Mouse (Mus musculus) urinary bladder, postnatal 10 days (tissue): Measurements from ENCODE around the gene Pkd2l1.

Experiments used
- DNase-seq: peaks from one replicate; pipeline ENCODE4 v3.0.0; 2022; ENCODE audit warnings: low spot score

The Pkd2l1 gene

DNA sequence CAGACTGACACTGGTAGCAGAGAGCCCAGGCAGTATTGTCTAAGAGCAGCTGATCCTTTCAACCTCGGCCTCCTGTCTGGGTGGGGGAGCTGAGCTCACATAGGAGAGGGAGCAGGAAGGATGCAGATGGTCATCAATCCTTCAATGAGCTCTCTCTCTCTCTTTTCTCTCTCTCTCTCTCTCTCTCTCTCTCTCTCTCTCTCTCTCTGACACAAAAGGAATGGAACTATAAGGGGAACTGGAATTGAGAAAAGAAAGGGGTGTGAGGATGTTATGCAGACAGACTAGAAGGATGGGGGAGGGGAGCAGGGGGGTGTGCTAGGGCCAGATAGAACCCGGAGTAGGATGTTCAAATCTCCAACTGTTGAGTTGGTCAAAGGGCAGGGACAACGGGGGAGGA, at the start of gene Pkd2l1:
Gene Pkd2l1 (minus strand): TSS at position 101 of the 400 bp plus-strand sequence.
- no peak for DNase-seq

DNA sequence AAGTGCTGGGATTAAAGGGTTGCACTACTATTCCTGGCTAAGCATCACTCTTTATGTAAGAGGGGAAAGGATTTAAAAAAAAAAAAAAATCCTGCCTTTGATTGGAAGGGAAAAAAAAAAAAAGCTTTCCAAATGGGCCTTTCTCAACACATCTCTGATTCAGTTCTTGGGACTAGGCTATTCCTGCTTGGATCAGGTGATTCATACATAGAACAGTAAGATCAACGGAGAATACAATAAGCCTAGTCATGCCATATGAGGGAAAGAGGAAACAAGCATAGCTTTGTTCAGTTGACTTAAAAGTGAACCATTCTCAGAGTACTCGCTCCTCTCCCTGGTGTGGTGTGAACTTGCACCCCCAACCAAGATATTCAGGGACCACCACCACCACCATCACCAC, 46.7 kb upstream of the Pkd2l1 start:
- DNase-seq = no peak

DNA sequence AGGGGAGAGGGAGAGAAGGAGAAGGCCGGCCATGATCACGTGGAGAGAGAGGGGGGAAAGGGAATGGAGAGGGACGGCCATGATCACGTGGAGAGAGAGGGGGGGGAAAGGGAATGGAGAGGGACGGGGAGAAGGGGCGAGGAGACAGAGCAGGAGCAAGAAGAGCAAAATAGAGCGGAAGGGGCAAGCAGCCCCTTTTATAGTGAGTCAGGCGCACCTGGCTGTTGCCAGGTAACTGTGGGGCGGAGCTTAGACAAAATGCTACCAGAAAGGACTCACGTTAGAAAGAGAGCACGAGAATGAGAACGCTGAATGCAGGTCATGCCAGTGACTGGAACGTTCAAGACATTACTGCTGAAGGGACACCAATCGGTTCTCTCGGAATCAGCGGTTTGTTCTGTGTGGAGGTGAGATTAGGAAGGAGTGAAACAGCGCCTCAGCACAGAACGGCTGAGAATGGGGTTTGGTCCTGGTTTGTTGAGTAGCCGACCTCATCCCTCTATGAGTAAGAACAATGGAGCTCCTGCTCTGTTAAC, 45.3 kb upstream of the Pkd2l1 start:
- DNase-seq = no peak

DNA sequence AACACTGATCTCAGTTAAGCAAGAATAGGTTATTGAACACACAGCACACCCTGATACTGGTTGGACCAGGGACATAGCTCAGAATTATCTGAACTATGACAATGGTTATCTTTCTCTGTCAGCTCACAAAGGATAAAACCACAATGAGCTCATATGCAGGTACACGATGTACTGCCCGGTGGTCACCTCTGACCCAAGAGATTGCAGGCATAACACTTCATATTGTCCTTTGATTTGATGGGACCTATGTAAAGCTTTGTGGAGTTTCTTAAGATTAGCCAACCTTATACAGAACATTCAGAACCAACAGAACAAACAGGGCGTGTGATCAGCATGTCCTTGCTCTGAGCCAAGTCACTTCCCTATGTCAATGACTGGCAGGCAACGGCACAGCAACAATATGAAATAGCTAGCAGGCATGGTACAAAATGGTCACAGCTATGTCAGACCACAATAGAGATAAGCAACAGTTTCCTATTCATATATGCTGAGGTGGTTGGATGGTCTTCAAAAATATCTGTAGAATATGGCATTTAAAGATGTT, 39.4 kb upstream of the Pkd2l1 start:
- DNase-seq = no peak

DNA sequence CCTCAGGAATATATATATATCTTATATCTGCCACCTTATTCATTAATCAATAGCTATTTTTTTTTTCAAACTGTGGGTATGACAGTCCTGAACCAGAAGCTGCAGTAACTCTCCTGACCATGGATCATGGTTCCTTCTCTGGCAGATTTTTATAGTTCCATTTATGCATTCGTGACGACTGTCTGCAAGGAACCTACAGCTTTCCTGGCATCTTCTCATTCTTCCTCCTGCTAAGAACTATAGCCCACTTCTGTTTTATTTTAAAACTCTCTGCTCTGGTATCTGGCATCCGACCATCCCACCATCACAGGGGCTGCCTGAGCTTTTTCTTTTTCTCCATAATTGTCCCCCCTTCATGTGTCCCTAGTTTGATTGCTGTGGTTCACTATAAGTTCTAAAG, 38.0 kb upstream of the Pkd2l1 start:
- DNase-seq = no peak

DNA sequence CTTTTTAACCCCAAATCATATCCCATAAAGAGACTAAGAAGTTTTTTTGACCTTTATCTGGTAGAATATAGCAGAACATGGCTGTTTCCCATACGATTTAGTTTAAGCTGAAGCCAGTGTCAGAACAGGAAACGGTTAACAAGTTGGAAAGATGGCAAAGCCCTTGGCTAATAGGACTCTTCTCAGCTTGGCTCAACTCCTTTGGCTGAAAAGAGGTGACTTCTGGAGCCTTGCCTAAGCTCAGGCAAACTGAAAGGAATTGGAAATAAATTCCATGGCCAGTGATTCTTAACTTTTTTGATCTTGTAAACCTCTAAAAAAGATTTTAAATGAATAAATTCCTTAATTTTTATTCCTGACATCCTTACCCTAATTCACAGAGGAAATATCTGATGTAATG, 37.5 kb upstream of the Pkd2l1 start:
- no peak for DNase-seq

DNA sequence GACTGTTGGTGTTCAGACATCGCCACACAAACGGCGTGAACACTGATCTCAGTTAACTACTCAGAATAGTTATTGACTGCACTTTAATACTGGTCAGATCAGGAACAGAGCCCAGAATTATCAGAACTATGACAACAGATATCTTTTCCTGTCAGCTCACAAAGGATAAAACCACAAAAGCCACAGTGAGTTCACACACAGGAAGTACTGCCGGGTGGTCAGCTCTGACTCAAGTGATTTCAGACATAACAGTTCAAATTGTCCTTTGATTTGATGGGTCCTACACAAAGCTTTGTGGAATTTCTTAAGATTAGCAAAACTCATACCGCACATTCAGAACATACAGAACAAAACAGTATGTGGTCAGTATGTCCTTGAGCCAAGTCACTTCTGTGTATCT, 33.5 kb upstream of the Pkd2l1 start:
- DNase-seq = no peak

DNA sequence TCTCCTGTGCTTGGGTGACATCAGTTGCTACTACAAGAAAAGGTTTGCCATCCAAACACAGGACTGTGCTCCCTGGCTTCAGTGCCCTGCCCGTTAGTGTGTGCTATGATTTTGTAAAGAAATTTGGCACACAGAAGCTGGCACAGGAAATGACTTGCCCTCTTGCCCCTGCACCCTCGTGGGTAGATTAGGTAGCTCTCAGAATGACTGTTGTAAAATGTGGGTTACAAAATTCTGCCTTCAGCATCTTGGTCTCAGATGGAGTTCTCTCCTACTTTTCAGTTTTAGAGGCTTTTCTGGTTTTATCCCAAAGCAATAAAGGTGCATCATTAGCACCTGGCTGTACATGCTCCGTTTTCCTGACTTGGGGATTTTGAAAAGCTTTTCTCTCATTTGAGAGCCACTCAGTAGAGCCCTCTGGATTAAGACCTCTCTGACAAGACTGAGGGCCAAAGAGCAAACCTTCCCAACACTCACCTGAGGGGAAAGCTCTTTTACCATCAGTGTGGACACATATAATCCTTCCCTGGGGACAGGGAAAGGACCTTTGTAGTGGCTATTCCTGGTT, 25.8 kb upstream of the Pkd2l1 start:
- DNase-seq = no peak

DNA sequence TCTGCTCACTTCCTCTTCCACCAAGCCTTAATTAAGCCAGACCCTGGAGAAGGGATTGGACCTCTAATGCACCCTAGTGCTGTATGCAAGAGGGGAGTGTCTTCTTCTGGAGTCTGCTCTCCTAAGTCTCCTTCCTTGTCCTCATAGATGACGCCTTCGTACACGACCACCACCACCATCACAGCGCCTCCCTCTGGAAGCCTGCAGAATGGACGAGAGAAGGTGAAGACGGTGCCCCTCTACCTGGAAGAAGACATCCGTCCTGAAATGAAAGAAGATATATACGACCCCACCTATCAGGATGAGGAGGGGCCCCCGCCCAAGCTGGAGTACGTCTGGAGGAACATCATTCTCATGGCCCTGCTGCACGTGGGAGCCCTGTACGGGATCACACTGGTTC, 23.0 kb upstream of the Pkd2l1 start:
- DNase-seq = no peak

DNA sequence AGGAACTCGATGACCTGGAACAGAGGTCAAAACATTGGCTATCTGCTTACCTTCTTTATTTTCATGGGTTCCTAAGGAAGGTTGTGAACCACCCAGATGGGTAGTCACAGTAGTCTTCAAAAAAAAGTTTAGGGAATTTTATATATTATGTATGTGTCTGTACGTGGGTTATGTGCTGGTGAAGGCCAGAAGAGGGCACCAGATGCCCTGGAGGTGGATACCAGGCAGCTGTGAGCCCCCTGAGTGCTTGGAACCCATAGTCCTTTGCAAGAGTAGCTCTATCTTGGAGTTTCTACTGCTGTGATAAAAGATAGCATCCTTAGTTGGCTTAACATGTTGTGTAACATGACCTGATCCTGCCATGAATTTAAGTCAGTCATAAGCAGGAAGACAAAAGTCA, 14.8 kb upstream of the Pkd2l1 start:
- no peak for DNase-seq

DNA sequence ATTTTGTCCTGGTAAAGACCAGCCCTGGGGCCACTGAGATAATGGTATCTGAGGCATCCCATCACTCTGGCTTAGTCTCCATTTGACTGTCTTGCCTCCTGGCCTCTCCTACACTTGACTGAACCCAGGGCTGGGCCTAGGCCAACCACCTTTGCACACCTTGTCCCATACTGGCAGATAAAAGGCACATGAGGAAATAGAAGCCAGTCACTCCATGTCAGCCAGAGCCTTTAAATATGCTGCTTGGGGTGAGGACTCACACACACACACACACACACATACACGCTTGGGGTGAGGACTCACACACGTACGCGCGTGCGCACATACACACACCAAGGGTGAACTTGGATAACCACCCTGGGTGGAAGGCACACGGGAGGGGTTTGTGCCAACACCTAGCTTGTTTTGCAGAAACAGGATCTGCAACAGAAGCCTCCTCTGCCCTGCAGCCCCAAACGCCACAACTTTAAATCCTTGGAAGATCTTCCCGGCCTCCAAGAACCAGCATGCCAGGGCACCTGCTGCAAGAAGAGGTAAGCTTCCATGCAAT, 10.8 kb upstream of the Pkd2l1 start, which contains the start of gene Scd3:
Gene Scd3 (plus strand): TSS at position 255 of the 550 bp plus-strand sequence.
- no peak for DNase-seq

DNA sequence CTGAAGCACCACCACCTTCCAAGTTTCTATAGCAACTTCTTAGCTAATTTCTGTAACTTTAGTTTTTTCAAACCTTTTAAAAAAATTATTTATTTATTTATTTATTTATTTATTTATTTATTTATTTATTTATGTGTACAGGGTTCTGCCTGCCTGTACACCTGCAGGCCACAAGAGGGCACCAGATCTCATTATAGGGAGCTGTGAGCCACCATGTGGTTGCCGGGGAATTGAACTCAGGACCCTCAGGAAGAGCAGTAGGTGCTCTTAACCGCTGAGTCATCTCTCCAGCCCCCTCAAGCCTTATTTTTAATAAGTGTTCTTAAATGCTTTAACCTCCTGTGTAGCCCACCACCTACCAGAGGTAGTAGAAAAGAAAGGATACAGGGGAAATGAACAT, 6.7 kb upstream of the Pkd2l1 start:
- DNase-seq = no peak

DNA sequence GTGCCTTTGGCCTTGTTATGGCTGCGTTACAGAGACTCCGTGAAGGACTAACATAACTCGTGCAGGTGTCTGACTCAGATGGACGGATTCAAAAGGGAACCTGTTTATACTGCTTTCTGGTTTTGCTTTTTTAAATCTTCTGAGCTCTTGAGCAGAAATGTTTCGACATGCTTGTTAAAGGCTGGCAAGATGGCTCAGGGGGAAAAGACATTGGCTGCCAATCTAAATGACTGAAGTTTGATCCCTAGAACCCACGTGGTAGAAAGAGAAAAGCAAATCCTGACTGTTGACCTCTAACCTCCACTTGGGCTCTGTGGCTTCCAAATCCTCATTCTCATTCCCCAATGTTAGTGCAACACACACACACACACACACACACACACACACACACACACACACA, 6.3 kb upstream of the Pkd2l1 start:
- DNase-seq = no peak

DNA sequence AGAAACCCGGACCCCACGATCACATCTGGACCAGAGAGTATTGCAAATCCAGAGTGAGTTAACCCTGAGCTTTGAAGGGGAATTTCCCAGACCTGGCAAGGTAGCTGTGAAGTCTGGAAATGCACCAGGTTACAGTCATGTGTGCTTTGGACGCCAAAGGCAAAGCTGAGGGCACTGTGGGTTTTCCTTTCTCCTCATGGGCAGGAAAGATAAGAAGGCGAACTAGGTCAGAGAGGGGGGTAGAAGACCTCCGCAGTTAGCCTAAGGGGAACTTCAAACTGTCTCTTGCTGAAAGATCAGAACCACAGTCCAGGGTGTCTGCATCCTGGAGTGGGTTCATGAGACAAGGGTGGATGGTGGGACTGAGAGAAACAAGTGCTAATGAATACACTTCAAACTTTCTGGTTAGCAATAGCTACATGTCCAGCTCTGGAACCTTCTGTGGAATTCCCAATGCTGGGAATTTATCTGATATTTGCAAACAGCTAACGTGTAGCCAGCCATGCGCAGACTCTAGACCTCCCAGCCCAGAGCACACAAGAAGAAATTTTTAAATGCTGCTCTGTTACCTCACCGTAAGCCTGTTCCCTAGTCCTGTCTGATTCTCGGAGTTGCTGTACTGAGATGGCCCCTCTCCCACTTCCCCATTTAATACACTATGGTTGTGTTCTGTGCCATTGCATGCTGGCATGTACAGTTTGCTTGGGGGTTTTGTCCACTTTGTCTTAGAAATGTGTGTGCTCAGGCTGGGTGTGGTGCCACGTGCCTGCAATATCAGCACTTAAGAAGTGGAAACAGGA, 5.0 kb upstream of the Pkd2l1 start:
- DNase-seq = no peak

DNA sequence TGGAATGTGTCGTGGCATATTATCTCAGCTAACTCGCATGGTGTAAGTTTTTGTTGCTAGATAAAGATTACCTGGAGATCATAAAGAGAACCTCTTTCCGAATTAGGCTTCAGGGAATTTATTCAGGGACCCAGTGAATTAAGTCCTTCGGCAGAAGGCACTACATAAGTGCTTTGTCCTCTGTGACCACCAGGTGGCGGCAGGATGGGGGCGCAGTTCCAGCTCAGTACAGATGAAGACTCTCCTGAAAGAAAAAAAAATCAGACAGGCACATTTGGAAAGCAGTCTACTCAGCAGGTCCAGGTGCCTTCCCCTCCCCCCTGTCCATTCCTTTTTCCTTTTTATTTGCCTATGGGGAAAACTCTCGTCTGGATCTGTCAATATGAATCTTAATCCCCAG, 2.9 kb upstream of the Pkd2l1 start:
- DNase-seq = no peak

DNA sequence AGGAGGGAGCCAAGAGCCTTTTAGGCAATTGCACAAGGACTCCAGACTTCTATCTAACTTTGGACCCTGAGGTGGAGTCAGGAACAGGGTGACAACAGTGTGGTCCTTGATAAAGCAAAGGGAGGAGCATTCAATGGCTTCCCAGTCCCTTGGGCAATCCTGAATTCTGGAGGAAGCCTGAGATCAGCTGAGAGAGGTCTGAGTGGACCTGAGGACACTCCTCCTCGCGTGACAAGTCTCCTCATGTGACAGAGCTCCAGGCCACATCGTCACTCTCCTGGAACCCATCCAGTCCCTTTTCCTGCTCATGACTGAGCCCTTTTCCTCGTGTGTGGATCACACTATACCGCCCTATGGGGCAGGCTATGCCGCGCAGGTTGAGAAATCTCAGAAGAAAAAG, 1.7 kb upstream of the Pkd2l1 start:
- no peak for DNase-seq

DNA sequence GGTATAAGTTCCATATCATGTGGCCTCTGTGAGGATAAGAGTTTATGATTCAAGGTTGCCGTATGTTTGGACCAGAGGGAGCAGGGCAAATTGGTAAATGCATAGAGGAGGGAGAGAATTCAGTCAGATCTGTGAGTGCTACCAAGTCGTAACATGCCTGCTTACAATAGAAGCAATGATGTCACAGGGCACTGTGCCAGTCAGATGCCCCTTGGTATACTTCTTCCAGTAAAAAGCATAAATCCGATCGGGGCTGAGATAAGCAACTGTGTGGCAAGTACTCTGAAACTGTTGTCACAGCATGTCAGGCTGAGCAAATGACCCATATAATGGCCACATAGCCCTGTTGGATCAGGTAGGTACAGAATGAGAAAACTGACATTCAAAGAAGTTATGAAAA, 3.2 kb downstream of the Pkd2l1 start:
- DNase-seq = no peak

DNA sequence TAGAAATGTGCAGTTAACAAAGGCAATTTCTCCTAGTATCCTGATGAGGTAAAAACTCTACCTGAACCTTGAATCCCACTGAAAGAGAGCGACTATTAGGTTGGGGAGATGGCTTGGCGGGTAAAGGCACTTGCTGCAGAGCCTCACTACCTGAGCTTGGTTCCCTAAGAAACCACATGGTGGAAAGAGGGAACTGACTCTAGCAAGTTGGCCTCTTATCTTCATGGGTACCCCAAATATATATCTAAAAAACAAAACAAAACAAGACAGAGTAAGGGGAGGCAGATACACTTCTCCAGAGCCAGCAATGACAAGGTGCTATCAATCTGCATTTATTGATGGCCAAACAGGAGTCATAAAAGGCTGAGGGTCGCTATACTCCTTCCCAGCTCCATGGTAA, 8.3 kb downstream of the Pkd2l1 start:
- DNase-seq = no peak

DNA sequence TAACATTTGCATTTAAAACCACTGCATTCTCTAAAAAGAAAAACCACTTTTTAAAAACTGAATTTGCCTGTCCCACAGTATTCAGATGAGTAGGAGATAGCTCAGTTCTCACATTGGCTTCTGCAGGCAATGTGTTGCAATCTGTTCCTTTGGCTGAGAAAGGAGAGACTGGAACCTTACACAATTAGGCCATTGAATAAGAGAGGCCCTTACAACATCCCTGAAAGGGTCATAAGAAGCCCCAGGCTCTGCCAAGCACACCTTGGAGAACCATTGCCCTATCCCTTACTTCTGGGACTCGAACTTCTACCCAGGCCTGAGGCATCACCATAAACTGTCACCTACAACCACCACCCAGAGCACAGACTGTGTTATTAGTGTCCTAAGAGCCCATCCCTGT, 11.7 kb downstream of the Pkd2l1 start:
- DNase-seq = no peak

DNA sequence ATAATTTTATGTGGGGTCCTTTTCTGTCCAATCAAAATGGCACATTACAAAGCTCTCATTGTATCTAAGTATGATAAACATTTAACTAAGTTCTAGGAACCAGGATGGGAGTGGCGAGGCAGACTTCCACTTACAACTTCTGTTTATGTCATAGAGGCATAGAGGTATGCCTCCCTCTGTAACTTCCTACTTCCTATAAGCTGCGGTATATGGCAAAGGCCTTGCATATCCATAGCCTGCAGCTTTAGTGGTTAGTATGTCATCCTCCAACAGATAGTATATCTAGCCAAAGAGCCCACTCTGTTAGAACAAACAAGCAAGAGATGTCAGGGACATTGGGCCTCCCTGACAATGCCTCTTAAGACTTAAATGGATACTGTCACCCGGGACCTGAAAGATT, 15.5 kb downstream of the Pkd2l1 start:
- no peak for DNase-seq

DNA sequence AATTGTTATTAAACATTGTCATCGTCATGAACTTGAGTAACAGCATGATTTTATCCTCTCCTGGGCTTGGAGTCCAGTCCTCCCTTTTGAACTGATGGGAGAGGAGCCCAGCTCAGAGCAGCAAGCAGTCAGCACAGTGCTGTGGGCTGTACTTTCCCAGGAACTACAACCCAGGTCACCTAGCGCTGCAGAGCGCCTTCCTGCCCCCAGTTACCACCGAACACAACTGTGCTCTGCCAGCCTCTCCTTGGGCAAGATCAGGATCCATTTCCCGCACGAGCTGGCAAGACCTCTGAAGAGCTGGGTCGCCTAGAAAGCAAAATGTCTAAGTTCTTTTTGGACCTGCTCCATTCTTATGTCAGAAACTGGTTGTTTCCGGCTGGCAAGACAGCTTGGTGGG, 17.4 kb downstream of the Pkd2l1 start:
- no peak for DNase-seq

DNA sequence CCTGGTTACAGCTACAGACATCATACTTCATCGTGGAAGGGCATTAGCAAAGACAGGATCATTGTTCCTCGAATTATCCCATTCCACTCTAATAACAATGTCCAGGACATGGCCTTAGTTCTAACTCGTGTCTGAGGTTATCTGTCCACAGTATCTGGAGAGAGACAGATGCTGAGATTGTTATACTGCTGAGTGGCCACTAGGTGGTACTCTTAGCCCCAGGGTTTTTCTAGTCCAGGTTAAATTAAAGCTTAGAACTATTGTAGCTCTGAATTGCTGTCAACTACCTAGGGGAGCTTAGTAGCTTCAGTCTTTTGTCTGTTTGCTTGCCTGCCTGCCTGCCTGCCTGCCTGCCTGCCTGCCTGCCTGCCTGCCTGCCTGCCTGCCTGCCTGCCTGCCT, 30.7 kb downstream of the Pkd2l1 start:
- DNase-seq = no peak

DNA sequence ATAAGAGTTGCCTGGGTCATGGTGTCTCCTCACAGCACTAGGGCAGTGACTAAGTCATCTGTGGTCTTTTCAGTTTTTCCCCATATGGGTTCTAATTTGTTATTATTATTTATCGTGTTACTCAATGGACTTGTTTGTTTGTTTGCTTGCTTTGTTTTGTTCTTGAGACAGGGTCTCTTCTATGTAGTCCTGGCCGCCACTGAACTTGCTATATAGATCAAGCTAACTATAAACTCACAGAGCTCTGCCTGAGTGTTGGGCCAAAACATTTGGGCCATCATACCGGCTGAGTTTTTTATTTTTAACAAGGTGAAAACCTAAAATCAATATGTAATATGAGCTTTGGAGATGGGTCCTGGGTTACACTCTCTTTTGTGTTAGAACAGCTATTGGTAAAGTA, 32.9 kb downstream of the Pkd2l1 start:
- no peak for DNase-seq
